Mouse (Mus musculus) fibroblast of lung, adult 2 months (primary cell): ENCODE results near the gene Gm20388.

Source experiments
- DNase-seq: peaks from one replicate; pipeline ENCODE4 v3.0.0-alpha.2; 2011; ENCODE audit warnings: low read depth

The Gm20388 gene

DNA sequence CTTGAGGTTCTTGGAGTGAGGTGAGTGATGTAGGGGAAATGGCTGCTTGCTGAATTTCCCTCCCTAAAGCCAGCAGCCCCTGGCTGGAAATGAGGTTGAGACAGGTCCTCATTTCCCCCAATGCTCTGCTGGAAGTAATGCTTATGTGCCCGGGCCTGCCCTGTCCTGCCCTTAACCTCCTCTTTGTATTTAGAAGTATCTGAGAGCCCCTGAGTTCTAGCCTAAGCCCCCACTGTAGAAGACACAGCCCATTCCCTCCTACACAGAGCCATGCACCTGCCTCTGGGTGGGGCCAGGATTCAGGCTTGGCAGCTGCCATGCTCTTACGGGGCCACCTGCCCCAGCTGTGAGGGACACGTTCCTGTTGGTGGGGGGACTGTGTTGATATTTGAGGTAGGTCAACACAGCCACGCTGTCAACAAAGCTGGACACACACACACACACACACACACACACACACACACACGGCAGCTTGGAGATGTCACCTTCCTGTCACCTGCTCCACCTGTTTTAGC lies 2787.7 kb downstream of the Gm20388 start:
- no peak for DNase-seq

DNA sequence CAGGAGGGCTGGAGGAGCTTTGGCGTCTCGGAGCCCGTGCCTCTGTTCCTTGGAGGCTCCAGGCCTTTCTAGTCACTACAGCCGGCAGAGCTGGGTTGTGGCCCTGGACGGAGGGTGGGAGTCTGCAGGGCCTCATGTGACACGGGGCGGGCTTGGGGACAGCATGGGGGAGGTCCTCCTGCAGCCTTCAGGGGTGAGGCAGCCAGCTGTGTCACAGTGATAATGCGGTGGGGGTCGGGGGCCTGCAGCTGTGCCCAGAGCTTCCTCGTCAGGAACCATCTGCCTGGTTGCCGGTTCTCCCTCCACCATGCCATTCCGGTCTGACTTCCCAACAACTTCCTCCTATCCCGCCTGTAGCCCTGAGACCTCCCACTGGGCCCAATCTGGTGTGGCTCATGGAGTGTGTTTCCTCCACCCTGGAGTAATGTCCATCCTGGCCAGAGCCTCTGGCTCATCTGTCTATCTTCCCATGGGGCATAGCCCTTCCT lies 2788.4 kb downstream of the Gm20388 start, which contains the start of gene Cbfa2t3:
TSS of gene Cbfa2t3 (minus strand) at position 105 of the 488 bp plus-strand sequence.
- DNase-seq = no peak

DNA sequence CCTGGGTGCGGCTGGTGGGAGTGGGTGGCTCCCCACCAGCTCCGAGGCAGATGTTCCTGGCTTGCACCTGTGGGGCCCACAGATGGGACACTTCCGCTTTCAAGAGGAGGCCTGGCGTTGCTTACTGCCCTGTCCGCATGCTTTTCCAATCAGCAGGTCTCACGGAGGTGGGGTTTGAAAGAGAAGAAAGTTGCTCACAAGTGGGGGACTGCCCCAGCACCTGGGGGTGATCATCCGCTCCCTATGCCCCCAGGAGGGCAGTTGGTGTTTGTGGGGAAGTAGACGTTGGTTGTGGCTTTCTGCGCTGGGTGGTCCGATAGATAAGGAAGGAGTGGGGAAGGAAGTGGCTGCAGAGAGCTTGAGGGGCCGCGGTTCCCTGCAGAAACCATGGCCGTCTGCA lies 2790.0 kb downstream of the Gm20388 start:
- DNase-seq = no peak

DNA sequence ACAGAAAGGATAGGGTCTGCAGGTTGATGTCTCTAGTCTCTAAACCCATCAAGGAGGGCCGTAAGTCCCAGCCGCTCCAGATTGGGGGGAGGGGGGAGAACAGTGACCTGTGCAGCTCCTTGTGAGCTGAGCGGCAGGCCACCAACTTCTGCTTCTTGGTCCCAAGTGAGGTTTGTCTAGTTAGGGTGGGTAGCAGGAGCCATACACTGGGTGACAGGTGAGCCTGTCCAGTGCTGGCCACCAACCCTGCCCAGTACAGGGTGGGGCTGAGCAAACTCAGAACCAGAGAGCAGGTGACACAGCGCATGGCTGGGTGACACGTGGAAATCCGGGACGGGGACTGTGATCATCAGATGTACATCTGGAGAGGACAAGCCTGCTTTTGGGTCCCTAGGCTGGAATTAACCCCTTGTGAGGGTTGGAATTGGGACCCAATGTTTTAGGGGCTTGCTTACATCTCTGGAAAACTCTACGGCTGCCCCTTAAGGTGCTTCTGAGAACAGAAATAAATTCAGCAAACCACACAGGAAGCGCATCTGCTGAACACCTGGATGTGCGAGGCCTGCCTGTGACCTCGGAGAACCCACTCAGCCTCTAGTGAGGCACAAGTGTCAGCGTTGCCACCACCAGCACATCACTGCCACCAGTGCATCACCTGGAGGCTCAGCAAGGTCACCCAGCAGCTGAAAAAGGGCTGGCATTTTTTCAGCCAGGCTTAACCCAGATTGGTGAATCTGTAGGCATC lies 2791.0 kb downstream of the Gm20388 start:
- no peak for DNase-seq

DNA sequence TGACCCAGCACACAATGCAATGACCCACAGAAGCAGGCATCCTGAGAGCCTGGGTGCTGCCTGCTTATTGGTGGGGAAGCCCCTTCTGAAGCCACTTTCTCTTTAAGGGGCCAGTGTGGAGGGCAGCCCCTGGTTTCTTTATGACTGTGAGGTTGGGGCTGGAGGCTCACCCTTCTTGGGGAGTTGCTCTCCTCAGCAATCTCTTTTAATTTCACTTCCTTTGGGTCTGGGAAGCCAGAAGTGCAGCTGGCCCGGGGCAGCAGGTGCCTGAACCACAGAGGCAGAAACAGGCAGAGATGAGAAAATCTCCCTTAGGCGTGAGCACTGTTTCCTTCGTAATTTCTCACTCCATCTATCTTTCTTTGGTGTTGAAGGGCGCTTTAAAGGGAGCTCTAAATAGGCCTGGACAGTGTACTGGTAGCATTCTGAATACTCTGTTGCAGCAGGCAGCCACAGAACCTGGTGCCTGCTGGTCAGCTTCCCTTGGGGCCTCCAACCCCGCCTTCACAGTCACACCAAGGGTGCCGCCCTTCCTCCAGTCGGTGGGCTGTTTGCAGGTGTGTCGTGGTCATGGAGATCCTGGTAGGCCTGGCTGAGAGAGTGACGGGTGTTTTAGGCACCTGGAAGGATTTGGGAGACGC lies 2791.8 kb downstream of the Gm20388 start:
- no peak for DNase-seq

DNA sequence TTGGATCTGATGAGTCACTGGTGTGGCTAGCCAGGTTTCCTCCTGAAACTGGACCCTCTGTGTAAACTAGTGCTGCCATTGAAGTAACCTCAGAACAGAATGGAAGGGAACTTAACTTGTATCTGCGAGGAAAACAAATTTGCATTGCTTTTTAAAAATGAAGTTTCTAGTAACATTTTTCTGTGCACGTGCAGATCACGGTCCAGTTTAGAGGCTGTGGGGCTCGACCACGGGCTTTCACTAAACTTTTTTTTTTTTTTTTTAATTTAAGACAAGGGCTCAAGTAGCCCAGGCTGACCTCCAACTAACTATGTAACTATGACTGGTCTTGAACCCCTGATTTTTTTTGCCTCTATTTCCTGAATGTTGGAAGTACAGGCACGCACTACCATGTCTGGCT lies 2792.3 kb downstream of the Gm20388 start:
- DNase-seq = no peak

DNA sequence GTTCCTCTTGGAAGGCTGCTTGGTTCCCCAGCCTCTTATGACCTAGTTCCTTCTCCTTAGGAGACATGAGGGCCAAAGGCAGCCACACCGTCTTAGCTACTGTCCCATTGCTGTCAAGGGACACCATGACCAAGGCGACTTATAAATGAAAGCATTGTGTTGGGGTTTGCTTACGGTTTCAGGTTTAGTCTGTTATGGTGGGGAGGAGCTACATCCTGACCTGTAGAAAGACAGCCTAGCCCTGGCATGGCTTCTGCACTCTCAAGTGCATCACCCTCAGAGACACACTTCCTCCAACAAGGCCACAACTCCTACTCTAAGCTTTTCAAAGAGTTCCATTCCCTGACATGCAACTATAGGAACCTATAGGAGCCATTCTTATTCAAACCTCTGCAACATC lies 2794.0 kb downstream of the Gm20388 start:
- DNase-seq = no peak

DNA sequence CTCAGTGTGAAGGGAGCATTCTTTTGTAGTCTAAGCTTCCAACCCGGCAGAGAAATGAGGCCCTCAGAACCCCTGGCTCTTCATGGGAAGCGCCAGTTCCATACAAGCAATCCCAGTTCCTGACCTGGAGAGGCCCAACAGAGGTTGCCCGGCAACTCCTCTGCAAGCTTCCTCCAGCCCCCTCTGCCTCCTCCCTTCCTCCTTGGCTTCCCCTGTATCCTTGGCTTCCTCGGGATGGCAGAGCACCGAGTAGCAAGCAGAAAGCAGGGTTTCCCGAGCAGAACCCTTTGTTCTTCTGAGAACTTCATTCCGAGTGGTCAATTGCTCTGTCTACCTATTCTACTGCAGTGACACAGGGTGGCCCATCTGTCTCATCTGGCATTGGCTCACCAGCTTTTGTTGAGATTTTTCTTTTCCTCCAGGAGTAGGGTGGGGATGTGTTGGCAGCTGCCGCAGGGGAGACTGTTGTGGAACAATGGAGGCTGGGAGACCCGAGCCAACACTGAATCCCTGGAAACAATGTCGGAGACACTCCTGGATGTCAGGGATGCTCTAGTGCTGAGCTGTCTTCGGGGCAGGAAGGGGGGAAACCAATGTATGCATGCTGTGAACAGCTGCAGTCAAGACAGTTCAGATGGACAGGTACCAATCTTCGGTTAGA lies 2795.4 kb downstream of the Gm20388 start:
- no peak for DNase-seq

DNA sequence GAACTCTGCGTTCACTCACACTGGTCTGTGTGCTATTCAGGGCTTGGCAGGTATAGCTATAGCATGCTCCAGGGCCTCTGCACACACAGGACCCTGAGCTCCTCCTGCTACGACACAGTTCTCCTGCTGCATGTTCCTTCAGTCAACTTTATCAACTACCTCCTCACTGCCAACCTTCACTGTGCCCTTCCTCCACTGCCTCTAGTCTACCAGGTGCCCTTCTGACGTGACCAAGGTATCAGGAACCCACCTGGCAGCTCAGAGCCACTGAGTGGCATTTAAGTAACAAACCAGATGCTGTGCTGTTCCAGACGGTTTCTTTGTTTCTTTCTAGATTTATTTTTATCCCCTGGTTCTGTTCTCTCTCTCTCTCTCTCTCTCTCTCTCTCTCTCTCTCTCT lies 2796.5 kb downstream of the Gm20388 start:
- DNase-seq = no peak

DNA sequence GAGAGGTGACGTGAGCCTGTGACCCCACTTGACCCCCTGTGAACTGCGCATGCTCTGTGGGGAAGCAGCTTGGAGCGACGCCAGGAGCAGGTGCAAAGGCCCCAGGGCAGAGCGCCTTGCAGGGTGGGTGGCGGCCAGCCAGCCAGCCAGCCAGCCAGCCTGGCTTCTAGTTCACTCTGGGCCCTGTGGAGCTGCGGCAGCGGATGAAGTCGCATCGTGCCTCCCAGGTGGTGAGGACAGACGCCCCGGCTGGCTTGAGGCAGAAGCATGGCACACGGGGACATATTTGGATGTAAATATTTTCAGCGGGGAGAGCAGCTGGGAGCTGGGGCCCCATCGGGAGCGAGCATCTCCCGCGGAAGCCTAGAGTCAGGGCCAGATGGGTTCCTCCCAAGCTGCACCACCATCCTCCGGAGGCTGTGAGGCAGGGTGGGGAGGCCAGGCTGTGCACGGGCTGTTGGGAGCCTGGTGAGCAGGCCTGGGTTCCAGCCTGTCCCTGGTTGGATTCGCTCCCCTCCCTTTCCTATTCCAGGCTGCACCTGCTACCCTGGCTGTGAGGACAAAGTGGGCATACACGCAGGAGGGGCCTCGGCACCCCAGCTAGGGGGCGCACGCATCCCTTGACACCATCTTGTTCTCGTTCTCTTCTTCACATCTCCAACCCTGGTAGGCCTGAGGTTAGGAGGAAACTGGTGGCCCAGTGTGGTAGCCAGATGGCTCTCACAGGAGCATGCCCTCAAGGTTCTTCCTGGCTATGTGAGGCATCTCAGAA lies 2798.9 kb downstream of the Gm20388 start:
- DNase-seq = no peak

DNA sequence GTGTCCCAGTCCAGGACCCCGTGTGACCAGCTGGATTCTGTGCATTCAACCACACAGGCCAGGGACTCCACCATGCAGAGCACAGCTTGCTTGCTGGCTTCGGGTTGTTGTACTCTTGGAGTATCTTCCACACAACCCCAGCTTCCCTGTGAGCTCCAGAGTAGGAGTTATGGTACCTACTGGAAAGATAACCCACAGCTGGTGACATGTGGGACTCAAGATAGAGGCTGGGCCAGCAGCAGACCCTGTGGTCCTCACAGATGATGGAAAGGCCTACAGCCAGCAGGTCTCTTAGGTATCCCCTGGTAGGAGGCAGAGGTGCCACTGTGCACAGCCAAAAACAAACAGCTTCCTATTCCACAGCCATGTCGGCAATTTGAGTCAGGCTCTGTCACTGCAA lies 2800.8 kb downstream of the Gm20388 start:
- no peak for DNase-seq

DNA sequence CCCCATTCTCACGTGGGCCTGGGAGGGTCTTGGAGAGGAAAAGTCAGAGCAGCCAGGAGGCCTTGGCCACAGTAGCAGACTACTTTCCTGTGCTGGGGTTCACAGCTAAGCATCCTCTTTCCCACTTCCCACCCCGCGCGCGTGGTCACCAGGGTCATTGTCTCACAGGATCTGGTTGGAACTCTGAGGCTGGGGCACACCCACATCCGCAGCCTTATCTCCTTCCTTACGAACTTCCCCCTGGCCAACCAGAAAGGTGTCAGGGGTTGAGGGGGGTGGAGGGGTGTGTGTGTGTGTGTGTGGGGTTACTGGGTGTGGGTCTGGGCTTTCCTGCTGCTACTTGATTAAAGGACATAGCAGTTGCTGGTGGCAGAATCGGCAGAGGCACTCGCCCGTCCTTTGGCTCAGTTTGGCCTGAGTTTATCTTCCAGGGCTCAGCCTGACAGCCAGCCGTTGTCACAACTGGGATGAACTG lies 2801.3 kb downstream of the Gm20388 start:
- DNase-seq = no peak

DNA sequence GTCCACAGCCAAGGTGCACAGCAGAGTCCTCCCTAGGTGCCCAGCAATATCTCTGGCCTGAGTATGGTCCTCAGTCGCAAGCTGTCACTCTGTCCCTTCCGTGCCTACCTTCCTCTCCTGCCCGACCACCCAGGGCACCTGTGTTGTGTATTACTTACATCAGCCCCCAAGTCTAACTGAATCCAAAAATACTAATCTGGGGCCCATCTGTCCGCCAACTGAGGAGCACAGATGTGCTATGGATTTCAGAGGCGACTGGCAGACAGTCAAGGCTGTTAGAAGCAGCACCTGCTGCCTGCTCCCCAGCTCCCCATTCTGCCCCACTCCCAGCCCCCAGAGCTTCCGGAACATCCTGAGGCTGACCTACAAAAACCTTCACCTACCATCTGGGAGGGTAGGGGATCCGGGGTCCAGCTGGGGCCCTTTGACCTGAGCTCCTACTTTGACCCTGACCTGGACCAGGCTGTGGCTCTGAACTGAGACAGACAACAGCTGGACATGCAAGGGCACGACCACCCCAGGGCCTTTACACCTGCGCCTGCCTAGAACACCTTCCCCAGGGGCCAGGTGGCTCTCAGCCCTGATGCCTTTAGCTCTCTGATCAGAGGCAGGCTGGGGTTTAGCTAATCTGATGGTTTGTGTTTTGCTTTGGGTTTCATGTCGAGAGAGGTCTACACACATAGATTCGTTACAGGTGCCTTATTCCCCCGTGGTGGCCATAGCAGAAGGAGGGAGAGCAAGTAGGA lies 2801.9 kb downstream of the Gm20388 start:
- DNase-seq = no peak

DNA sequence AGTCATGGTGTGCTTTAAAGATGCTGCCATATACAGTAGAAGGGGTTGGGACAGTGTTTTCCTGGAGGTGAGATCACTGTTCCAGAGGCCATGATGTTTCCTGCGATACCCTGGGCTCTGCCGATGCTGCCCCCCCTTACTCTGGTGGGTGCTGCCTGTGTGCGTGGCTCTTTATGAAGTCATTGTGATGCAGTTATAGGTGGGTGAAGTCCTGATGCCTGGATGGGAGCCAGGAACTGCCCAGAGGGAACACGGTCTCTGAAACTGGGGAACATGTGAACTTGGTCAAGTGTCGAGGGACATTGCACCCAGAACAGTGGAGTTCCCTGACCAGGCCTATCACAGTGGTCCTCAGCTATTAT lies 2802.5 kb downstream of the Gm20388 start:
- no peak for DNase-seq

DNA sequence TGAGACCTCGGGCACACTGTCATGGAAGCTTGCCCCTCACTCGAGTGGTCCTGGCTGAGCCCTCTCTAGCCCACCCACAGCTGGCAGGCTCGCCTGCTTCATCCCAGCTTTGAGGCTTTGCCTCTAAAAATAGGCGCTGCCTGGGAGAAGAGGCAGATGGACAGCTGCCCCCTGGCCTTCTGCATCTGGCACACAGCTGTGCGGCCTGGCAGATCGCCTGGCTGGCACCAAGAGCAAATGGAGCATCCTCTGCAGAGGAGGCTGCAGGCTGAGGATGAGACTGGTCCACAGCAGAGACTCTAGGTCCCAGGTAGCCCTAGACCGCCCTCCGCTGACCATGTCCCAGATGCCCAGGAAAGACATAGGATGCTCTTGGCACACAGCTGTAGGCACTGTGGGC lies 2805.9 kb downstream of the Gm20388 start:
- DNase-seq = no peak

DNA sequence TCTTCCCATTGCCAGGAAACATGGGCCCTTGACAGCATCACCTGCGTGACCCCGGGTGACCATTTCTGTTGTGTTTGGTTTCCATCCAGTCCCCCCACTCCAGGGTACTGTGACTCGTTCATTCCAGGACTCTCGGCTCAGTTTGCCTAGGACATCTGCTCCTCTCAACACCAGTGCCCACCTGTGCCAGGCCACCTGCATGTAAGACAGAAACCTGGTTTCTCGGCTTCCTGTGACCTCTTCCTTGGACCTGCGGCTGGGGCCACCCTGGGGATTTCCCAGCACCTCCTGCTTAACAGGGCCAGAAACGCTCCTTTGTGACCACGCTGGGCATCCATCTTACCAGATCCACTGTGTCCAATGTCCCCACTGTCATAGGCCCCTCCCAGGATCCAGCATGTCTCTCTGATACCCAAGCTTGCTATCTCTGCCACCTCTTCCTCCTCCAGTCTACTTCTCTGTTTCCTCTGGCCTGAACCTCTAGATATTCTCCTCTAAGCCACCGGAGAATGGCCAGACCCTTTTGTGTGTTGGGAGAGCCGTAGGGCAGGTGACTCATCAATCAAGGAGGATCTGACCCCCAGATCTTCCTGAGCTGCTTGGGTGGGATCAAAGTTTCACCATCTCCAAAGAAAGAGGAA lies 2807.3 kb downstream of the Gm20388 start:
- DNase-seq = no peak

DNA sequence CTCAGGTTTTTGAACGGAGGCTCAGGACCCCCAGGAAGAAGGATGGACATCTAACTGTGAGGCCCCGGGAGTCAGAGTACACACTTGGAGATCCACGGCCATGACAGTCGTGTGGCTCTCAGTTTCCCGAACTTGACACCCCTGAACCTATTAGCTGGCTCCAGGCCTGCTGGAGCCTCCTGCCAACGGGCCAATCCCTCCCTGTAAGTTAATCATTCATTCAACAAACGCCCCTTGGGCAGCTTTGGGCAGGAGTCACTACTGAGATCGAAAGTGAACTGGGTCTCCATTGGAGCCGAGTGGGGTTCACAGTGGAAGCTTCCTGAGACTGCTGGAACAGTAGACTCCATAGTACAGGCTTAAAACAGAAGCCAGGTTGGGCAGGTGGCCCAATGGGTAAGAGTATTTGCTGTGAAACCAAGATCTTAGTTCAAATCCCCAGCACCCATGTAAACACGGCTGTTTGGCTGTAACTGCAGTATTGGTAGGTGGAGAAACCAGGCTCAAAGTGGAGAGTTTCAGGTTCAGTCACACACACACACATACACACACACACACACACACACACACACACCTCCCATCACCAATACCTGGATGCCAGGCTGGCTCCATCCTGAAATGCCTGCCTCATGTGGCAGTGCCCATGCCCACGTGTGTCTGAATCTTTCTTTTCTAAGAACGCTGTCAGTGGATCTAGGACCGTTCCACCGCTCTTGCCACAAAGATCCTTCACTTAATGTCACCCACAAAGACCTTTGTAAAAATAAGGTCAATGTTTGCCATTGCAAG lies 2808.3 kb downstream of the Gm20388 start:
- DNase-seq = no peak

DNA sequence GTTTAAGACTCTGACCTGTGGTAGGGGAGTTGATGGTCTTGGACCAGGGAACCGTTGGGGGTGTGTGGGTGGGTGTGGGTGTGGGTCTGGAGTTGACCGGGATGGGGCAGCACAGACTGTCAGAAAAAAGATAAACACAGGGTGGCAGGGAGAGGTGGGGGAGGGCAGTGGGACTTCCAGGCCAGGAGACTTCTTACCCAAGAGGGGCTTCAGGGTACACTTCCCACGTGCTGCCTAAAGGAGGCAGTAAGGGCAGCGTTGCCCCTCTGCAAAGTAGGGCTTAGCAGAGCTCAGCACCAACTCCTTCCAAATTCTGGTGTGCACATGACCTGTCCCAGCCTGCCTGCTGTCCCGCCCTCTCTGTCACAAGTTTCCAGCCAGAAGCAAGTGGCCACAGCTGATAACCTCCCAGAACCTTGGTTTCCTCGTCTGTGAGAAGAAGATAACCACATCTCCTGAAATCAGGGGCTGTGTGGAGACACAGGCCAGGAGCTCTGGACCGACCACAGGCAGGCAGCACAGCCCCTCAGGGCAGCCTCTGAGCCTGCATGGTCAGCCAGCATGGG lies 2808.9 kb downstream of the Gm20388 start:
- no peak for DNase-seq

DNA sequence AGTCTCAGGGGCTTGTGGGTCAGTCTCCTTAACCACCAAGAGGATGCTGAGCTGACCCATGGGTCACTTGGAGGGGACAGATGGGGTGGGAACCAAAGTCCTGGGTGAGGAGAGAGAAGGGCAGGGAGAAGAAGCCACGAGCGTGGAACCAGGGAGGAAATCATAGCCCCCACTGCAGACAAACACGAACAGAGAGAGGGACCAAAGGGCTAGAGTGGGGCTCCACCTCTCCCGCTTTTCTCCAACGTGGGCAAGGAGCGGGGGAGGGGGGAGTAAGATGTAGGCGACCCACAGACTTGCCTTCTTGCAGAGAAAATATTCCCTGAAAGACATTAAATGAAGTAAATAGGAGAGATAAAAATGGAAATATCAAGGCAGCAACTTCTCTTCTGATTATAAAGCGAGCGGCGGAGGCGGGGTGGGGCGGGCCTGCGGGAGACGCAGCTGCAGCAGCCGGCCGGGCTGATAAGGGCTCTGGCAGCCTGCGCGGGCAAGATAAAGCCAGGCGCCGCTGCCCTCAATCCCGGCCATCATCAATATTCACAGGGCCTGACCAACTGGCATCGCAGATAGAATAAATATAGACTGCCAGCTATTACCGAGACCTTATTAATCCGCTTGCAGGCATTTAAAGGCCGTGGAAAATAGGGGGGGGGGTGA lies 2809.6 kb downstream of the Gm20388 start:
- no peak for DNase-seq
